Mouse (Mus musculus) G1E (cell line): ENCODE results near the gene Slc35a5.

Experiments
- CTCF ChIP-seq: IDR thresholded peaks from 2 replicates; pipeline ENCODE4 v1.5.1; 2012; ENCODE audit warnings: low read depth, low read length, inconsistent platforms, mixed read lengths
- GATA1 ChIP-seq: IDR thresholded peaks from 2 replicates; pipeline ENCODE4 v1.6.1; 2012; ENCODE audit warnings: borderline replicate concordance, low read length, inconsistent platforms, mixed read lengths
- GATA2 ChIP-seq: IDR thresholded peaks from 2 replicates; pipeline ENCODE4 v1.6.1; 2012; ENCODE audit warnings: low read depth, low read length, inconsistent platforms, borderline replicate concordance
- POLR2AphosphoS5 ChIP-seq: IDR thresholded peaks from 2 replicates; pipeline ENCODE4 v1.6.1; 2012; ENCODE audit warnings: low read depth, low read length, inconsistent platforms; ENCODE audit not compliant: insufficient replicate concordance

- TF ChIP-seq GATA2 (no peak), CTCF (no peak), POLR2AphosphoS5 (no peak), GATA1 (no peak)
These were observed 13.4 kb downstream of the Slc35a5 start for GRCm38 (mm10) chr16:45145119-45145518.
